Mouse (Mus musculus) lung, postnatal 0 days (tissue): ENCODE results near the gene Gm28230.

Source experiments
- CTCF ChIP-seq: IDR thresholded peaks from 2 replicates; pipeline ENCODE4 v1.5.1; 2016; ENCODE audit warnings: antibody characterized with exemption, mild to moderate bottlenecking
- EP300 ChIP-seq: IDR thresholded peaks from 2 replicates; pipeline ENCODE4 v1.6.1; 2016; ENCODE audit warnings: antibody characterized with exemption, mild to moderate bottlenecking, control low read depth

- TF ChIP-seq CTCF (no peak), EP300 (no peak)
Measured at GRCm38 (mm10) chr2:74730331-74730730, 3.8 kb downstream of the Gm28230 start.
